Mouse (Mus musculus) embryonic facial prominence, embryonic 11.5 days (tissue): ENCODE results near the gene Slco1a5. TPM values are rescaled to one million over a fixed set of nuclear protein-coding genes. Genes with fewer than 3 reads are reported as not detected.
A peak's percentile ranks its signal among the peaks of the same experiment; 100 is the strongest.

Experiments used
- ATAC-seq: fragments of 200-750 bp; cut with Nextera tagmentation; replicated peaks from 2 replicates; pipeline ENCODE4 v1.8.0; 2017; ENCODE audit warnings: low read depth; ENCODE audit not compliant: insufficient number of reproducible peaks, low FRiP score, low TSS enrichment
- DNase-seq: peaks from one replicate; pipeline ENCODE4 v3.0.0-alpha.2; 2015; ENCODE audit warnings: low spot score
- H3K27ac ChIP-seq: fragments of 300-500 bp; sonication (generic); replicated peaks from 2 replicates; pipeline ENCODE4 v1.5.1; 2014; ENCODE audit warnings: mild to moderate bottlenecking, low read depth, low read length, control low read depth
- H3K27me3 ChIP-seq: fragments of 300-500 bp; sonication (generic); 2 replicates; pipeline ENCODE4 v1.6.1; 2014; ENCODE audit warnings: mild to moderate bottlenecking, low read length, moderate library complexity, mixed read lengths; ENCODE audit not compliant: control insufficient read depth, insufficient read depth
- H3K36me3 ChIP-seq: fragments of 300-500 bp; sonication (generic); replicated peaks from 2 replicates; pipeline ENCODE4 v1.6.1; 2014; ENCODE audit warnings: low read depth, mild to moderate bottlenecking, low read length, moderate library complexity, mixed read lengths; ENCODE audit not compliant: control insufficient read depth, insufficient read depth
- H3K4me1 ChIP-seq: fragments of 300-500 bp; sonication (generic); 2 replicates; pipeline ENCODE4 v1.6.1; 2014; ENCODE audit warnings: low read length, mixed read lengths; ENCODE audit not compliant: control insufficient read depth, insufficient read depth
- H3K4me2 ChIP-seq: fragments of 300-500 bp; sonication (generic); 2 replicates; pipeline ENCODE4 v1.6.1; 2014; ENCODE audit warnings: low read depth, mild to moderate bottlenecking, control low read depth, low read length, moderate library complexity
- H3K4me3 ChIP-seq: fragments of 300-500 bp; sonication (generic); 2 replicates; pipeline ENCODE4 v1.5.1; 2014; ENCODE audit warnings: low read depth, low read length, control low read depth
- H3K9ac ChIP-seq: fragments of 300-500 bp; sonication (generic); replicated peaks from 2 replicates; pipeline ENCODE4 v1.6.1; 2014; ENCODE audit warnings: mild to moderate bottlenecking, control low read depth, low read length
- H3K9me3 ChIP-seq: fragments of 300-500 bp; sonication (generic); replicated peaks from 2 replicates; pipeline ENCODE4 v1.6.1; 2016; ENCODE audit warnings: mild to moderate bottlenecking, low read length, inconsistent platforms, mixed read lengths; ENCODE audit not compliant: control insufficient read depth
- WGBS: fragments of 180-500 bp; shearing (Covaris S2); extraction: QIAGEN DNeasy Blood & Tissue Kit; methylation state at CpG from one replicate; pipeline ENCODE4 v1.1.7; 2014; 5-methylcytosine and 5-hydroxymethylcytosine counted together
- polyA plus RNA-seq: library from polyadenylated mRNA; unstranded; fragments of >200 nt; fragmentation: Nextera tagmentation; extraction: Ambion mirVana; gene quantifications from 2 replicates; pipeline ENCODE4 v1.2.1, GENCODE M21; 2014

The Slco1a5 gene
- 0.21 and 0.43 TPM in 2 replicates for polyA plus RNA-seq

DNA sequence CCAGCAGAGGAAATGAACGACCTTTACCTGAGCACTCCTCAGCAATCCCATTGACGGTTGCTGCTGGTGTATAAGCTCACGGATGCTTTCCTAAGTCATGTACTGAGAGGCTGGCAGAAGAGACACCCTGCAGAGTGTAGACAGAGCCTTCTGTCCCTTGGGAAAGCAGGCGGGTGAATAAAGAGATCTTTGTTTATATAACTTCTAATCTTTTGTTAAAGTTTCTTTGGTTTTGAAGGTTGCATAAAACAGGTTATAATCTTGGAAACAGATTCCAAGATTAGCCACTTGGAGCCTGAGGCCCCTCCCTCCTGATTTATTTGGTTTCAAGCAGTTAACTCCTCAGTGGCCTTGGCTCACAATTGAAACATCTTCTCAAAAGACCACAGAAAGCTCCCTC is at the start of gene Slco1a5:
Gene Slco1a5, minus strand, starts transcription at position 101 of the 400 bp plus-strand sequence.
- H3K4me2 ChIP-seq, result no peak within 1 kb of the TSS
- no peak within 1 kb of the TSS for H3K9ac ChIP-seq
- H3K27me3 ChIP-seq, result no peaks in the 10 kb centered on the region
- H3K27ac ChIP-seq, result no peak within 1 kb of the TSS
- H3K9me3 ChIP-seq, result no peaks in the 10 kb centered on the region
- ATAC-seq (no peak), DNase-seq (no peak)
- H3K4me1 ChIP-seq, result no peaks in the 10 kb centered on the region
- no peaks in the 10 kb centered on the region for H3K36me3 ChIP-seq
- 13% methylated on average over 4 of the region's 4 CpGs for WGBS
- no peak within 1 kb of the TSS for H3K4me3 ChIP-seq

DNA sequence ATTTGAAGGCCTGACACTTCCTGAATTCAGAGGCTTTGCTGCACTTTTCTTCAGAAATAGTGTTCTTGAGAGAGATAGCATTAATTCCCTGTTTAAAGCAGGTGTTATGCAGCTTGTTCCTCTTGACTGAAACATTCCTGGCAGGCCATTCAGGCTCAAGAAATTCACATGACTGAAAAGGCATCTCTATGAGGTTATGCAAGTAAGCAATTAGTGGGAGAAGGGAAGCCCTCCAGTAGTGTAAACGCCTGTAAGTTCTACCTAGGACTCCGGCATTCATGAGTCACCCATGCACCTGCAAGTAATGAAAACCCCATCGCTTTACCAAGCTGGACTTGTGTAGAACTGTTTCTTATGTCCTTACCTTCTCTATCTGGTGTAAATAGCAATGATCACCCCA is 46.8 kb upstream of the Slco1a5 start:
- DNase-seq (no peak), ATAC-seq (no peak)
- H3K4me2 ChIP-seq, result no peak overlapping the region
- H3K36me3 ChIP-seq, result peaks cover 3% of the 10 kb centered on the region
- H3K4me3 ChIP-seq, result no peak overlapping the region
- WGBS, result 87% methylated on average over 3 of the region's 3 CpGs
- H3K27me3 ChIP-seq, result no peaks in the 10 kb centered on the region
- no peak overlapping the region for H3K9ac ChIP-seq
- H3K4me1 ChIP-seq, result no peaks in the 10 kb centered on the region
- H3K9me3 ChIP-seq, result no peaks in the 10 kb centered on the region
- H3K27ac ChIP-seq, result no peak overlapping the region

DNA sequence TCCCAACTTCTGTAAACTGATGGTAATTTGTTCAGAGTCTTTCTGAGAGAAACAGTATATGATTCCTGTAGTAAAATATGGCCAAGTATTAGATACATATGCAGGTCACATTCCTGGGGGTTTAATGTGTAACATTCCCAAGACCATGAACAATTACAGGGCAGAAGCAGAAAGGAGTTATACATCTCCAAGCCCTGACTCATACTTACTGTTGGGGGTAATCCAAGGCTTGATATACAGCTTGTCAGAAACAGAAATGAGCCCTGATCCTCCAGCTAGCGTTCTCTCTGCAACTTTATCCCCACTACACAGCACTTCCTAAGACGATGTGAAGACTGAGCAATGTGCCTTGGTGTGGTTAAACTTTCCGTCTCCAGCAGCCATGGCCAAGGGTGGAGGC is 44.8 kb upstream of the Slco1a5 start:
- 94% methylated on average over 3 of the region's 3 CpGs for WGBS

DNA sequence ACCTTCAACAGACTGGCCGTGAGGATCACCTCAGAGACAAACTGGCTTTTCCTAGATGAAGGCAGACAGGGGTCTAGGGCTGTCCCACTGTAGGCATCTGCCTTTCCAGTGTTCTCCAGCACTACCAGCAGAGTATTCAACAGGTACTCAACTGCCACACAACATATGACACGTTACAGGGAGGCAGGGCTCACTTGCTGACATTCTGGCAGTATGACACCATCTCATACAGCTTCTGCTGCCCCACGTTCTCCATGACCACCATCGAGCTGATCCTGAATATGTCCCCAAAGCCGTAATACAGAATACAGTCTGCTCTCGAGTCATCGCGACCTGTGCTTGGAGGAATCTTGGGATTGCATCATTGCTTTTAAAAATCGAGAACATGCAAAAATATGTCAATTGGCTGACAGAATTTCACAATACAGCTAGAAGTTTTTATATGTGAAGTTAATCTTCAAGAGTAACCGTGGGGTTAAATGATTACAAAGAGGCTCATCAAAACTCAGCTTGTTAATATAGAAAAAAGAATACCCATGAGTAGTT is 43.8 kb upstream of the Slco1a5 start:
- Histone ChIP-seq H3K4me2 (no peak overlapping the region), H3K27me3 (no peaks in the 10 kb centered on the region), H3K27ac (no peak overlapping the region), H3K4me1 (no peaks in the 10 kb centered on the region), H3K36me3 (peaks cover 3% of the 10 kb centered on the region), H3K9me3 (no peaks in the 10 kb centered on the region), H3K4me3 (no peak overlapping the region), H3K9ac (no peak overlapping the region)
- no peak for ATAC-seq
- WGBS, result 91% methylated on average over 10 of the region's 10 CpGs
- DNase-seq, result no peak

More for the DNA sequence above, 44.8 kb upstream of the Slco1a5 start:
- H3K4me1 ChIP-seq, result no peaks in the 10 kb centered on the region
- H3K9me3 ChIP-seq, result no peaks in the 10 kb centered on the region
- ATAC-seq, result no peak
- no peak overlapping the region for H3K27ac ChIP-seq
- no peak overlapping the region for H3K4me2 ChIP-seq
- H3K9ac ChIP-seq, result no peak overlapping the region
- no peak overlapping the region for H3K4me3 ChIP-seq
- H3K36me3 ChIP-seq, result peaks cover 3% of the 10 kb centered on the region
- no peak for DNase-seq
- H3K27me3 ChIP-seq, result no peaks in the 10 kb centered on the region

DNA sequence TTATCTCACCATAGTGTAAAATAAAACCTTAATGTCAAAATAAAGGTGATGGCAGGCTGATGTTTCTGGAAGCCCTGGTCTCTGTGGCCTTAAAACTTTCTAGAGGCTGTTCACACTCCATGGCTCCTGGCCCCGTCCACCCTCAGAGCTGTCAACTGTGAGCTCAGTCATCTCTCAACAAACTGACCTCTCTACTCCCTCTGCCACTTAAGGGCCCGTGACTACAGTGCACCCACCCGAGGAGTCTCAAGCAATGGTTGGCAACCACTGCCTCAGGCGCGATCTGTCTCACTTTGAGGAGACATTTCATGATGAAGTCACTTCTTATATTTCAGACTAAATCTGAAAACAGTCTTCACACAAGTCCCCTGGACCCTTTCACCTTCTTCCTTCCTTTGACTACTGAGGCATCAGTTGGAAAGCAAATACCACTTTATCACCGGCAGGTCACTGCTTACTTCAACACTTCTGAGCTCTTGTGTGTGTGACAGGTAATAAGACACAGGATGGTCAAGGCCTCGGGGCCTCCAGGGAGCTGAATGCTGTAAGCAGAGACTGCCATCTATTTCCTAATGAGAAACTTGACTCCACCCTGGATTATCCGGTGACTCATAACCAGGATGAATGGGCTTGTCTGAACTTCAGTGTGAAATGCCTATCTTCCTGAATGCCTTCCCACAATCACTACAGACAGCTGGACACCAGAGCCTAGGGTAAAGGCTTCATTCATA is 43.1 kb upstream of the Slco1a5 start:
- 87% methylated on average over 8 of the region's 8 CpGs for WGBS
- no peak overlapping the region for H3K4me3 ChIP-seq
- DNase-seq, result no peak
- H3K4me2 ChIP-seq, result no peak overlapping the region
- H3K36me3 ChIP-seq, result peaks cover 3% of the 10 kb centered on the region
- H3K9me3 ChIP-seq, result no peaks in the 10 kb centered on the region
- H3K4me1 ChIP-seq, result no peaks in the 10 kb centered on the region
- no peak overlapping the region for H3K9ac ChIP-seq
- no peak for ATAC-seq
- H3K27ac ChIP-seq, result no peak overlapping the region
- no peaks in the 10 kb centered on the region for H3K27me3 ChIP-seq

DNA sequence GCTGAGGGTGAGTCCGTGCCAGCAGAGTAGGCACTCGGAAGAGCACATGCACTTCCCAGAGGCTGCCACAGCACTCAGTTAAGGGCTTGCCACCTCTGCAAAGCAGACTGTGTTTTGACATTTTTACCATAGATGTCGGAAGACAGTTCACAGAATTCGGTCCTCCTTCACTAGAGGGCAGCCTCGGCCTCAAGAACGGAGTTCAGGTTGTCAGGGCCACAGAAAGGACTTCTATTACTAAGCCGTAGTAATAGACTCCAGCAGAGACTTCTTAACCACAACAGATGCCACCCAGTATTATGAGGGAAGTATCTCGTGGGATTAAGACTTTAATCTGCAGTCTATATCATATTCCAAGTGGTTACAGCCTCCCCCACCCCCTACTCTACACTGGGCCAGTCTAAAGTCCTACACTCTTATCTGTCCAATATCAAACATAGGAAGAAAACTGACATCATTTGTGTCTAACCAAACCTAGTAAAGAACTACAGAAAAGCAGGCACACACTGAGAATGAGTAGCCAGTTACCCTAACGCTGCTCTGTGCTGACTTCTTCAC is 40.3 kb upstream of the Slco1a5 start:
- H3K9me3 ChIP-seq, result no peaks in the 10 kb centered on the region
- H3K36me3 ChIP-seq, result peaks cover 3% of the 10 kb centered on the region
- H3K9ac ChIP-seq, result no peak overlapping the region
- ATAC-seq, result 0 out of 2 replicates have a peak, but pooled peaks have one; percentile 63
- WGBS, result 66% methylated on average over 9 of the region's 9 CpGs
- DNase-seq, result peak; percentile 25
- H3K4me2 ChIP-seq, result no peak overlapping the region
- H3K4me3 ChIP-seq, result no peak overlapping the region
- no peak overlapping the region for H3K27ac ChIP-seq
- no peaks in the 10 kb centered on the region for H3K4me1 ChIP-seq
- no peaks in the 10 kb centered on the region for H3K27me3 ChIP-seq

DNA sequence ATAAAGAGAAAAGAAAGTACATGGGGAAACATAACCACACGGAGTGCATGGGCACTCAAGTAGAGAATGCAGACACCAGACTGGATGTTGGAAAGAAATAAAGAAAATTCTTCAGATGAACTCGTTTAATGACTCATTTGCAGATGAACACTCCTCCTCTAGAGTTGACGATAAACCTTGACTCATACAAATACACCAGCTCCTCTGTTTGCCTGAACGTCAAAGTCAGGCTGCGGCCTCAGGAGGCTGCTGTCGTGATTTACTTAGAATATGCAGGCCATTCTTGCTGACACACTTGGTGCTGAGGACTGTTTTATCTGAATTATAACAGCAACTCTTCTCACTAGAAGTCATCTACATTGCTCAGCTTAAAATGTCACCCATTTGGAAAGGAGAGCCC is 39.3 kb upstream of the Slco1a5 start:
- ATAC-seq, result no peak
- Histone ChIP-seq H3K36me3 (peaks cover 3% of the 10 kb centered on the region), H3K4me1 (no peaks in the 10 kb centered on the region), H3K27ac (no peak overlapping the region), H3K4me2 (no peak overlapping the region), H3K4me3 (no peak overlapping the region), H3K9ac (no peak overlapping the region), H3K27me3 (no peaks in the 10 kb centered on the region), H3K9me3 (no peaks in the 10 kb centered on the region)
- 96% methylated on average over 6 of the region's 6 CpGs for WGBS
- DNase-seq, result no peak

DNA sequence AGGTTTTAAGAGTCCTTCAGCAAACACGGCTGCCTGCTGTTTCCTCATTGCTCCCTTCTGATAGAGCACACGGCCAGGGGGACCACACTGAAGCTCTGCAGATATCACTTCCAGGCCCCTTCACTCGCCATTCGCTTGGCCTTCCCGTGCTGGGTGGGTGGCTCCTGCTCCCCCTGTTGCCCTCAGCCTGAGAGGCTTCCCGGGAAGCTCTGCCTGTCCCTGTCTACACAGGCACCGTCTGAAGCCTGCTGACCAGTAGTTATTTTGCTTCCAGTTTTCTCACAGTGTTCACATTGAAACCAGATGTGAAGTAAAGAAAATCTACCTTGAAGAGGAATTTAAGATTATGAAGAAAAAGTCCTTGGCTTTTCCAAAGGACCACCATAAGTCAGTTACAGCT is 34.3 kb upstream of the Slco1a5 start:
- no peak overlapping the region for H3K9ac ChIP-seq
- H3K4me2 ChIP-seq, result no peak overlapping the region
- ATAC-seq (no peak), DNase-seq (no peak)
- WGBS, result 66% methylated on average over 7 of the region's 7 CpGs
- H3K27me3 ChIP-seq, result no peaks in the 10 kb centered on the region
- no peak overlapping the region for H3K4me3 ChIP-seq
- no peaks in the 10 kb centered on the region for H3K4me1 ChIP-seq
- H3K27ac ChIP-seq, result no peak overlapping the region
- no peaks in the 10 kb centered on the region for H3K9me3 ChIP-seq
- H3K36me3 ChIP-seq, result no peaks in the 10 kb centered on the region
